Mouse (Mus musculus) liver, embryonic 13.5 days (tissue): ENCODE results near the gene Nusap1. TPM values are rescaled to one million over a fixed set of nuclear protein-coding genes. Genes with fewer than 3 reads are reported as not detected.

Source experiments
- ATAC-seq: fragments of 200-750 bp; cut with Nextera tagmentation; 2 replicates; pipeline ENCODE4 v1.8.0; 2017; ENCODE audit warnings: low read depth, mild to moderate bottlenecking, moderate number of reproducible peaks, moderate library complexity
- DNase-seq: peaks from one replicate; pipeline ENCODE4 v3.0.0; 2022
- H3K27ac ChIP-seq: fragments of 300-500 bp; sonication (generic); 2 replicates; pipeline ENCODE4 v1.5.1; 2015; ENCODE audit warnings: moderate library complexity, mild to moderate bottlenecking, inconsistent platforms
- H3K27me3 ChIP-seq: fragments of 300-500 bp; sonication (generic); 2 replicates; pipeline ENCODE4 v1.6.1; 2015; ENCODE audit warnings: mild to moderate bottlenecking, inconsistent platforms
- H3K36me3 ChIP-seq: fragments of 300-500 bp; sonication (generic); 2 replicates; pipeline ENCODE4 v1.6.1; 2015; ENCODE audit warnings: mild to moderate bottlenecking, inconsistent platforms
- H3K4me1 ChIP-seq: fragments of 300-500 bp; sonication (generic); replicated peaks from 2 replicates; pipeline ENCODE4 v1.6.1; 2015; ENCODE audit warnings: inconsistent platforms
- H3K4me2 ChIP-seq: fragments of 300-500 bp; sonication (generic); 2 replicates; pipeline ENCODE4 v1.6.1; 2015; ENCODE audit warnings: inconsistent platforms, mild to moderate bottlenecking, moderate library complexity
- H3K4me3 ChIP-seq: fragments of 300-500 bp; sonication (generic); replicated peaks from 2 replicates; pipeline ENCODE4 v1.5.1; 2015; ENCODE audit warnings: mild to moderate bottlenecking, inconsistent platforms
- H3K9ac ChIP-seq: fragments of 300-500 bp; sonication (generic); 2 replicates; pipeline ENCODE4 v1.6.1; 2015; ENCODE audit warnings: mild to moderate bottlenecking, inconsistent platforms
- H3K9me3 ChIP-seq: fragments of 300-500 bp; sonication (generic); replicated peaks from 2 replicates; pipeline ENCODE4 v1.6.1; 2016; ENCODE audit warnings: inconsistent platforms
- WGBS: fragments of 180-500 bp; shearing (Covaris S2); methylation state at CpG from one replicate; pipeline ENCODE4 v1.1.7; 2015; ENCODE audit not compliant: insufficient replicate concordance; 5-methylcytosine and 5-hydroxymethylcytosine counted together
- polyA plus RNA-seq: library from polyadenylated mRNA; unstranded; fragments of >200 nt; fragmentation: Nextera tagmentation; extraction: Ambion mirVana; gene quantifications from 2 replicates; pipeline ENCODE4 v1.2.1, GENCODE M21; 2015

The Nusap1 gene
- polyA plus RNA-seq, 1 experiment from 2014 or later, result 90.6 TPM

DNA sequence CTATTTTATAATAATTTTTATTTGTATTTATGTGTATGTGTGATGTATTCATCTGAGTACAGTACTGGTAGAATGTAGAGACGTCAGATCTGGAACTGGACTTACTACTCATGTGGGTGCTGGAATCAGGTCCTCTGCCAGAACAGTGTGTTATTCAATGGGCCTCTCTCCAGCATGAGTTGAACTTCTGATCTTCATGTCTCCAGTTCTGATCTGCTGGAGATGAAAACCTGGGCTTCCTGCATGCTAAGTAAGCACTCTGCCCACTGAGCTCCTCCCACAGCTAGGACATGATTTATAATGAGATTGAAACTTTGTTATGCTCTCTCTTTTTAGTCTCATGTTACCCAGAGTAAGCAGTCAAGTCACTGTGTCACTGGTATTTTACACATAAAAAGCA, 78.0 kb downstream of the Nusap1 start:
- Histone ChIP-seq H3K4me2 (no peak overlapping the region), H3K27me3 (no peaks in the 10 kb centered on the region), H3K36me3 (peaks cover 20% of the 10 kb centered on the region), H3K9me3 (no peaks in the 10 kb centered on the region), H3K4me3 (no peak overlapping the region), H3K4me1 (no peaks in the 10 kb centered on the region; the same call in 1 of the 2 replicates), H3K9ac (no peak overlapping the region), H3K27ac (no peak overlapping the region)
- DNase-seq, result no peak
- WGBS, result 66% methylated on average over 1 of the region's 1 CpGs
- ATAC-seq, result no peak

- Histone ChIP-seq H3K4me2 (no peak overlapping the region), H3K27ac (no peak overlapping the region), H3K4me1 (no peaks in the 10 kb centered on the region; the same call in 1 of the 2 replicates), H3K4me3 (no peak overlapping the region), H3K36me3 (peaks cover 14% of the 10 kb centered on the region), H3K9me3 (no peaks in the 10 kb centered on the region), H3K9ac (no peak overlapping the region), H3K27me3 (no peaks in the 10 kb centered on the region)
- no peak for DNase-seq
- ATAC-seq, result no peak
- 61% methylated on average over 2 of the region's 2 CpGs for WGBS
Measured at GRCm38 (mm10) chr2:119698472-119698871, 80.4 kb downstream of the Nusap1 start.

GRCm38 (mm10) chr2:119699962-119700361, 81.9 kb downstream of the Nusap1 start:
- ATAC-seq (no peak), DNase-seq (no peak)
- no peak overlapping the region for H3K9ac ChIP-seq
- no peaks in the 10 kb centered on the region; the same call in 1 of the 2 replicates for H3K4me1 ChIP-seq
- H3K36me3 ChIP-seq, result peaks cover 16% of the 10 kb centered on the region; the same call in 1 of the 2 replicates
- whole genome bisulfite sequencing, result 88% methylated on average over 3 of the region's 3 CpGs
- no peak overlapping the region for H3K4me2 ChIP-seq
- no peak overlapping the region for H3K27ac ChIP-seq
- no peaks in the 10 kb centered on the region for H3K27me3 ChIP-seq
- no peak overlapping the region for H3K4me3 ChIP-seq
- no peaks in the 10 kb centered on the region for H3K9me3 ChIP-seq

Other genes with a start within 250 kb of the Nusap1 start
- 2.0 TPM in 2 replicates for gene Ino80, start 140.6 kb upstream of the Nusap1 start, polyA plus RNA-seq
- gene Exd1, start 70.7 kb upstream of the Nusap1 start, polyA plus RNA-seq, result 0.35 and 0.38 TPM in 2 replicates
- gene Chp1, start 70.6 kb upstream of the Nusap1 start, polyA plus RNA-seq, result 47.3 and 54.2 TPM in 2 replicates
- gene Oip5, start 171 bp downstream of the Nusap1 start, polyA plus RNA-seq, result 42.8 and 50.4 TPM in 2 replicates
- gene Ndufaf1, start 44.5 kb downstream of the Nusap1 start, polyA plus RNA-seq, result 44.6 and 52.0 TPM in 2 replicates
- 18.3 and 23.8 TPM in 2 replicates for gene Rtf1, start 56.8 kb downstream of the Nusap1 start, polyA plus RNA-seq
- gene Itpka, start 124.0 kb downstream of the Nusap1 start, polyA plus RNA-seq, result 2.3 and 2.9 TPM in 2 replicates
- gene Ltk, start 142.1 kb downstream of the Nusap1 start, polyA plus RNA-seq, result 0.08 TPM in 1 of 2 replicates, not detected in the other
- 10.2 and 11.9 TPM in 2 replicates for gene Rpap1, start 169.2 kb downstream of the Nusap1 start, polyA plus RNA-seq
- 1.5 TPM in 2 replicates for gene Tyro3, start 179.4 kb downstream of the Nusap1 start, polyA plus RNA-seq